Mouse (Mus musculus) hindlimb bud, embryonic 11.5 days (tissue): ENCODE results near the gene Scn2b.

Source experiments
- DNase-seq: peaks from one replicate; pipeline ENCODE4 v3.0.0-alpha.2; 2012; ENCODE audit warnings: low read depth, low spot score; ENCODE audit errors: extremely low spot score

Gene Scn2b

DNA sequence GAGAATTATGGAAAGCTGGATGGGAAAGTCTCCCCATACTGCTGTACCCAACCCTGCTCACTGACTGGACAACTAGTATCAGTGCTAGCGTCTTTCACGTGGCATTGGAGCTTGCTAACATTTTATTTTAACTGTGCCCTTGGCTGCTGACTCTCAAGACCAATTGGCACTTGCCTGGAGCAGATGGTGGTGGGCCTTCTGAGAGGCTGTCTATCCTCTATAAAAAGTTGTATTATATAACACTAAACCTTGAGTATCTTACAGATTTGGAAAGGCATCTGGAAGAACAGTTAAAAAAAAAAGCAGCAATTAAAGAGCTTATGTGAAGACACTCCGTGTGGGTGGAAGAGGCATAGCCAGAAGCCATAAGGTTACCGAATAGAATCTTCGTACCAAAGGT, 52.6 kb downstream of the Scn2b start:
- no peak for DNase-seq

- DNase-seq, result no peak
These were observed 53.6 kb downstream of the Scn2b start for GRCm38 (mm10) chr9:45171073-45171610.

- DNase-seq, result no peak
These were observed 55.9 kb downstream of the Scn2b start for GRCm38 (mm10) chr9:45173475-45173874.

GRCm38 (mm10) chr9:45179282-45179681, 61.7 kb downstream of the Scn2b start:
- no peak for DNase-seq
